Mouse (Mus musculus) myocyte (in vitro differentiated cells): ENCODE results near the gene Clnk.
"Not testable (repeated sequence)": the region's sequence is repeated elsewhere in the genome, so short reads cannot be mapped to it uniquely, and the experiment has no call there.

Source experiments
- CEBPB ChIP-seq: IDR thresholded peaks from 2 replicates; pipeline ENCODE4 v1.6.1; 2011; ENCODE audit warnings: mild to moderate bottlenecking, moderate library complexity; ENCODE audit not compliant: poor library complexity, insufficient read depth, severe bottlenecking
- E2F4 ChIP-seq: IDR thresholded peaks from one replicate; pipeline ENCODE4 v1.6.1; 2011; ENCODE audit warnings: mild to moderate bottlenecking, control low read depth, moderate library complexity; ENCODE audit not compliant: insufficient read depth
- MAX ChIP-seq: IDR thresholded peaks from one replicate; pipeline ENCODE4 v1.6.1; 2011; ENCODE audit warnings: low read depth, mild to moderate bottlenecking, control low read depth
- MYOD1 ChIP-seq, 3 experiments: IDR thresholded peaks; one replicate each; pipeline ENCODE4 v1.6.1; 2011; ENCODE audit warnings: control low read depth in 2 of 3, low read depth in 2 of 3, mild to moderate bottlenecking in 2 of 3, moderate library complexity in 1 of 3; ENCODE audit not compliant: insufficient read length in 2 of 3, control insufficient read depth in 1 of 3
- MYOG ChIP-seq, 3 experiments: IDR thresholded peaks; one replicate each; pipeline ENCODE4 v1.6.1; 2011; ENCODE audit warnings: control low read depth in 2 of 3, low read depth in 2 of 3, mild to moderate bottlenecking in 2 of 3; ENCODE audit not compliant: insufficient read length in 2 of 3, control insufficient read depth in 1 of 3, insufficient read depth in 1 of 3
- POLR2A ChIP-seq: IDR thresholded peaks from one replicate; pipeline ENCODE4 v1.6.1; 2011; ENCODE audit warnings: low read depth, mild to moderate bottlenecking, control low read depth, moderate library complexity; ENCODE audit not compliant: insufficient read length
- POLR2AphosphoS2 ChIP-seq: IDR thresholded peaks from one replicate; pipeline ENCODE4 v1.6.1; 2011; ENCODE audit warnings: low read depth, control low read depth; ENCODE audit not compliant: insufficient read length
- TCF12 ChIP-seq: IDR thresholded peaks from one replicate; pipeline ENCODE4 v1.6.1; 2011; ENCODE audit warnings: mild to moderate bottlenecking, control low read depth; ENCODE audit not compliant: poor library complexity, insufficient read depth, severe bottlenecking
- TCF3 ChIP-seq: IDR thresholded peaks from one replicate; pipeline ENCODE4 v1.6.1; 2011; ENCODE audit warnings: low read depth, control low read depth; ENCODE audit not compliant: insufficient read length
- USF1 ChIP-seq: IDR thresholded peaks from one replicate; pipeline ENCODE4 v1.6.1; 2011; ENCODE audit warnings: low read depth, mild to moderate bottlenecking, control low read depth, moderate library complexity

DNA sequence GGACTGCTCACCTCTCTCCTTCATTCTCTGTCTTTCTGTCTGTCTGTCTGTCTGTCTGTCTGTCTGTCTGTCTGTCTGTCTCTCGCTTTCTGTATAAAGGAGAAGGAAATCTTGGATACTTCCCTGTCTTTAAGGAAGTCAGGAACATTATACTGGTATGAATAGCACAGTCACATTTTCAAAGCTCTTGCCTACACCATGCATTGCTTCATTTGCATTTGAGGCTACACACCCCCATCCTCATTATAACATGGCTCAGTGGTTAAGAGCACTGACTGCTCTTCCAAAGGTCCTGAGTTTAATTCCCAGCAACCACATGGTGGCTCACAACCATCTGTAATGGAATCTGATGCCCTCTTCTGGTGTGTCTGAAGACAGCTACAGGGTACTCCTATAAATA is 6.0 kb upstream of the Clnk start:
- not testable (repeated sequence) for TF ChIP-seq POLR2A; USF1; TCF12; MYOD1 (IDR thresholded peaks at IDR 0.05; ENCODE audit: control insufficient read depth in 1 of 3, insufficient read length in 2 of 3, low read depth in 2 of 3); POLR2AphosphoS2; MAX; E2F4; MYOG (IDR thresholded peaks at IDR 0.05; ENCODE audit: control insufficient read depth in 1 of 3, insufficient read depth in 1 of 3, insufficient read length in 2 of 3, low read depth in 2 of 3); CEBPB; TCF3
